Mouse (Mus musculus) heart, postnatal 0 days (tissue): ENCODE measurements around the gene Otud7b. TPM values are rescaled to one million over a fixed set of nuclear protein-coding genes. Genes with fewer than 3 reads are reported as not detected.
"Not testable (repeated sequence)": the region's sequence is repeated elsewhere in the genome, so short reads cannot be mapped to it uniquely, and the experiment has no call there.

Experiments used
- ATAC-seq: fragments of 200-750 bp; cut with Nextera tagmentation; 2 replicates; pipeline ENCODE4 v1.8.0; 2017; ENCODE audit warnings: low read depth, moderate number of reproducible peaks, moderate library complexity; ENCODE audit not compliant: insufficient read depth
- DNase-seq: peaks from one replicate; pipeline ENCODE4 v3.0.0-alpha.2; 2016; ENCODE audit warnings: low spot score
- H3K27ac ChIP-seq: fragments of 300-500 bp; sonication (generic); 2 replicates; pipeline ENCODE4 v1.5.1; 2014; ENCODE audit warnings: low read depth, mild to moderate bottlenecking
- H3K27me3 ChIP-seq: fragments of 300-500 bp; sonication (generic); 2 replicates; pipeline ENCODE4 v1.6.1; 2014; ENCODE audit warnings: low read length, mixed read lengths; ENCODE audit not compliant: control insufficient read depth, insufficient read depth
- H3K36me3 ChIP-seq: fragments of 300-500 bp; sonication (generic); replicated peaks from 2 replicates; pipeline ENCODE4 v1.6.1; 2014; ENCODE audit warnings: low read length, mixed read lengths; ENCODE audit not compliant: control insufficient read depth, insufficient read depth
- H3K4me1 ChIP-seq: fragments of 300-500 bp; sonication (generic); 2 replicates; pipeline ENCODE4 v1.6.1; 2014; ENCODE audit warnings: antibody characterized with exemption; ENCODE audit not compliant: control insufficient read depth, insufficient read depth
- H3K4me2 ChIP-seq: fragments of 300-500 bp; sonication (generic); 2 replicates; pipeline ENCODE4 v1.6.1; 2014; ENCODE audit warnings: low read depth, mild to moderate bottlenecking, low read length, moderate library complexity
- H3K4me3 ChIP-seq: fragments of 300-500 bp; sonication (generic); 2 replicates; pipeline ENCODE4 v1.5.1; 2014; ENCODE audit warnings: low read depth, low read length
- H3K9ac ChIP-seq: fragments of 300-500 bp; sonication (generic); replicated peaks from 2 replicates; pipeline ENCODE4 v1.6.1; 2014; ENCODE audit warnings: low read depth, low read length, mixed read lengths
- H3K9me3 ChIP-seq: fragments of 300-500 bp; sonication (generic); replicated peaks from 2 replicates; pipeline ENCODE4 v1.6.1; 2016; ENCODE audit warnings: low read length; ENCODE audit not compliant: control insufficient read depth
- CTCF ChIP-seq: IDR thresholded peaks from 2 replicates; pipeline ENCODE4 v1.5.1; 2016; ENCODE audit warnings: antibody characterized with exemption, control low read depth, low read depth
- EP300 ChIP-seq: IDR thresholded peaks from 2 replicates; pipeline ENCODE4 v1.6.1; 2016; ENCODE audit warnings: antibody characterized with exemption, low read depth
- WGBS: fragments of 180-500 bp; shearing (Covaris S2); extraction: QIAGEN DNeasy Blood & Tissue Kit; methylation state at CpG from one replicate; pipeline ENCODE4 v1.1.7; 2014; 5-methylcytosine and 5-hydroxymethylcytosine counted together
- polyA plus RNA-seq: library from polyadenylated mRNA; unstranded; fragments of >200 nt; fragmentation: Nextera tagmentation; extraction: Ambion mirVana; gene quantifications from 2 replicates; pipeline ENCODE4 v1.2.1, GENCODE M21; 2015
- total RNA-seq: library from RNA; depleted of rRNA; stranded (reverse); fragments of >200 nt; gene quantifications from 2 replicates; pipeline ENCODE4 v1.2.3, GENCODE M21; 2014; ENCODE audit warnings: low replicate concordance

The Otud7b gene
- total and polyA plus RNA-seq, 2 experiments from 2014 or later, result 16.8 to 21.9 TPM

GRCm38 (mm10) chr3:96196437-96197128 lies 92.3 kb downstream of the Otud7b start:
- H3K4me3 ChIP-seq, result peak overlapping the region; percentile 48
- DNase-seq (no peak), ATAC-seq (peak; percentile 1; the same call in 1 of the 2 replicates)
- peaks cover 16% of the 10 kb centered on the region; the same call in 1 of the 2 replicates for H3K36me3 ChIP-seq
- H3K27me3 ChIP-seq, result no peaks in the 10 kb centered on the region
- WGBS, result 20% methylated on average over 27 of the region's 27 CpGs
- H3K27ac ChIP-seq, result peak overlapping the region; percentile 79
- peak overlapping the region; percentile 45 for H3K9ac ChIP-seq
- peaks cover 13% of the 10 kb centered on the region for H3K4me1 ChIP-seq
- H3K4me2 ChIP-seq, result peak overlapping the region; percentile 65
- TF ChIP-seq EP300, result no peak
- TF ChIP-seq CTCF, result no peak
- no peaks in the 10 kb centered on the region for H3K9me3 ChIP-seq

- peak; percentile 91 for ATAC-seq
- H3K4me1 ChIP-seq, result peaks cover 13% of the 10 kb centered on the region
Measured at GRCm38 (mm10) chr3:96197129-96197749, 92.9 kb downstream of the Otud7b start.

GRCm38 (mm10) chr3:96198181-96198580 lies 93.9 kb downstream of the Otud7b start:
- H3K9ac ChIP-seq, result no peak overlapping the region
- peak overlapping the region; percentile 65 for H3K4me2 ChIP-seq

More at GRCm38 (mm10) chr3:96197129-96197749, 92.9 kb downstream of the Otud7b start:
- WGBS, result under 1% methylated on average over 50 of the region's 50 CpGs
- peak overlapping the region; percentile 79 for H3K27ac ChIP-seq
- peak; percentile 92 for DNase-seq
- peak overlapping the region; percentile 45 for H3K9ac ChIP-seq
- no peaks in the 10 kb centered on the region for H3K27me3 ChIP-seq
- no peaks in the 10 kb centered on the region for H3K9me3 ChIP-seq
- TF ChIP-seq EP300, result no peak
- no peak for TF ChIP-seq CTCF
- H3K4me3 ChIP-seq, result peak overlapping the region; percentile 48
- H3K4me2 ChIP-seq, result peak overlapping the region; percentile 65
- peaks cover 12% of the 10 kb centered on the region; the same call in 1 of the 2 replicates for H3K36me3 ChIP-seq

GRCm38 (mm10) chr3:96198601-96199251 lies 94.4 kb downstream of the Otud7b start:
- H3K9ac ChIP-seq, H3K27me3 ChIP-seq, H3K4me2 ChIP-seq, H3K4me3 ChIP-seq, ATAC-seq, H3K9me3 ChIP-seq, H3K27ac ChIP-seq, H3K36me3 ChIP-seq, DNase-seq: not testable (repeated sequence)
- peaks cover 13% of the 10 kb centered on the region for H3K4me1 ChIP-seq
- WGBS, result 26% methylated on average over 6 of the region's 8 CpGs

More at GRCm38 (mm10) chr3:96198181-96198580, 93.9 kb downstream of the Otud7b start:
- Histone ChIP-seq H3K4me1 (peaks cover 13% of the 10 kb centered on the region), H3K27me3 (no peaks in the 10 kb centered on the region), H3K4me3 (peak overlapping the region; percentile 48; the same call in 1 of the 2 replicates), H3K36me3 (peaks cover 9% of the 10 kb centered on the region; the same call in 1 of the 2 replicates), H3K27ac (no peak overlapping the region; the same call in 1 of the 2 replicates), H3K9me3 (no peaks in the 10 kb centered on the region)
- WGBS, result 1% methylated on average over 6 of the region's 6 CpGs
- TF ChIP-seq EP300 (no peak), CTCF (no peak)
- no peak for DNase-seq
- no peak for ATAC-seq

- WGBS, result 28% methylated on average over 2 of the region's 2 CpGs
- ATAC-seq, result no peak
- no peak overlapping the region for H3K9ac ChIP-seq
Measured at GRCm38 (mm10) chr3:96199731-96200130, 95.4 kb downstream of the Otud7b start.

More at GRCm38 (mm10) chr3:96199731-96200130, 95.4 kb downstream of the Otud7b start:
- Histone ChIP-seq H3K27ac (no peak overlapping the region), H3K9me3 (no peaks in the 10 kb centered on the region), H3K4me2 (no peak overlapping the region), H3K4me3 (no peak overlapping the region), H3K4me1 (peaks cover 13% of the 10 kb centered on the region), H3K27me3 (no peaks in the 10 kb centered on the region), H3K36me3 (no peaks in the 10 kb centered on the region)
- no peak for DNase-seq
- TF ChIP-seq EP300, result no peak
- no peak for TF ChIP-seq CTCF
